Mouse (Mus musculus) T-helper 1 cell (primary cell): Measurements from ENCODE around the gene Asic4.

Experiments used
- in situ Hi-C: fragments of 300-600 bp; cut with MboI, MseI; formaldehyde crosslinking; loops from one replicate; pipeline ENCODE4 v1.15.1; 2025; ENCODE audit warnings: high pct_unique_total_duplicates

Gene Asic4

GRCm38 (mm10) chr1:75463652-75464204 lies 13.5 kb downstream of the Asic4 start:
- in situ Hi-C loops, result loop anchor here (5.0 to 10.0 kb wide), 3 partner anchors 126 to 409 kb away; partner anchors contain the start of gene Nhej1

DNA sequence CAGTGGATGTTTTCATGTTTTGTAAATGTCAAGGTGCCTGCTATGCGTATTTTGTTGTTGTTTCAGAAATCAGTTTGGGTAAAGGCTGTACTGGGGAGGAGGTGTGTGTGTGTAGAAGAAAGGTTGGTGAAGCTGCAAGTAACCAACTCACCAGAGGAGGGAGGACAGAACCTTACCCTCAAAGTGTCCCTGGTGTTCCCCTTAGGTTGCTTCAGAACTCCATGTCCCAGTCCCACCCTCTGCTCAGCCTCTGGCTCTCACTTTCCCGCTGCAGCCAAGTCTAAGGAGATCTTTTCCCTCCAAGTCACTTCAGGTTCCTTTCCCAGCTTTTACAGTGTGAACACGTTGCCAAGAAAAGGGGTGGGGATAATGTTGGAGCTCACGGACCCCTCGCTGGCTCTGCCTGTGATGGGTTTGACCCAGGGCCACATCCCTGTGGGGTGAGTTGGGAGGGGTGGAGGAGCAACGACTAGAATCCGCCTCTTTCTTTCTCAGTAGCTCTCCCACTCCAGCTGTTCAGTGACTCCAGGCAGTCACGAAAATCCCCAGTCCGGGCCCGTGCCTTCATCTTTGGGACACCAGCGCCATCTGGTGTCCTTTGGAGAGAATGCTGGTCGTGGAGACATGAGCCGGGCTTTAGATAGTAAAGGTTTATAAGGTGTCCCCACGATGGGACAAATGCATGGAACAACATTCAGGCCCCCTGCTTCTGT lies 17.1 kb downstream of the Asic4 start:
- in situ Hi-C loops, result loop anchor here (10.0 kb wide), 2 partner anchors 343 to 413 kb away; partner anchors contain the start of gene Nhej1

DNA sequence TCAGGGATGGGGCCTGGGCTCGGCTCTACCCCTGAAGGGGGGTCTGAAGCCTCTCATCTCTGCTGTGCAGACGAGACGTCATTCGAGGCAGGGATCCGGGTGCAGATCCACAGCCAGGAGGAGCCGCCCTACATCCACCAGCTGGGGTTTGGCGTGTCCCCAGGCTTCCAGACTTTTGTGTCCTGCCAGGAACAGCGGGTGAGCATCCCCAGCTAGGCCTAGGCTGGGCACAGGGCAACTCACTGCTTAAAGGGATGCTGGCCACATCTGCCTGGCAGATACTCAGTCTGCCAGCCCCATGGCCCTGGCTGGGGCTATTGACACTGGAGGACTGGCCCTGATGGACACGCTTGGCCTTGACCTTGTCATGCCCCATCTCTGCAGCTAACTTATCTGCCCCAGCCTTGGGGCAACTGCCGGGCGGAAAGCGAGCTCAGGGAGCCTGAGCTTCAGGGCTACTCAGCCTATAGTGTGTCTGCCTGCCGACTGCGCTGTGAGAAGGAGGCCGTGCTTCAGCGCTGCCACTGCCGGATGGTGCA lies 19.1 kb downstream of the Asic4 start:
- in situ Hi-C loops, result loop anchor here (10.0 kb wide), 2 partner anchors 345 to 415 kb away; partner anchors contain the start of gene Nhej1

DNA sequence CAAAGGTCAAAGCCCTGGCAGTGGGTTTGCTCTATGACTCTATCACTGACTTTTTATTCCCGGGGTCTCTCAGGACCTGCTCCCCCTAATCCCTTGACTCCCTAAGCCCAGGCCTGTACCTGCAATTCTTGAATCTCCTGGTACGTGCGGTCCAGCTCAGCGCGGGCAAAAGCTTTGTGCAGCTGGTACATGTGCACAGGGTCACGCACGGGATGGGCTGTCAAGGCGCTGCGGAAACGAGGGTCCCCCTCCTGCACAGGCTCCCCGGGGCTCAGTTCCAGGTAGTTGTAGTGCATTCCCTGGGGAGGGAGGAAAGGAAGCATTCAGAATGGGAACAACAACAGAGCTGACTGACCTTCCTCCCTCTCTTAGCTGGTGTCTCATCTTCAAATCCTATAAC lies 26.2 kb downstream of the Asic4 start:
- in situ Hi-C loops, result no loop called here

- in situ Hi-C loops, result no loop called here
Measured at GRCm38 (mm10) chr1:75477264-75477965, 27.2 kb downstream of the Asic4 start.

- in situ Hi-C loops, result no loop called here
Measured at GRCm38 (mm10) chr1:75477966-75478290, 27.7 kb downstream of the Asic4 start.

DNA sequence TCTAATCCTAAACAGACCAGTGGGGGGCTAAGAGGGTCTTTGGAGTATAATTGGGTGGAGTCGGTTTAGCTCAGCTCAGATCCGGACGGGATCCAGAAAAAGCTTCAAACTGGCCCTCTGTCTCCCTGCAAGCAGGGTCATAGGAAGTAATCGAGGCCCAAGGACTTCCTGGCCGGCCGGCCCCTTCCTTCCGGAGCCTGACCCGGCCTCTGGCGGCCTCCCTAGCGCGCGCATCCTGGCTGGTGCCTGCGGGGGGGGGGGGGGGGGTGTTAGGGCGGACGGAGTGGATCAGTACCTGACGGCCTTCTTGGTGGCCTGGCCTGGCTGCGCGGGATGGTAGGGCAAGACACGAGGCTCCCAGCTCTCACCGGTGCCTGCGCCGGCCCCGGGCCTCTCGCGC lies 28.3 kb downstream of the Asic4 start:
- in situ Hi-C loops, result no loop called here

DNA sequence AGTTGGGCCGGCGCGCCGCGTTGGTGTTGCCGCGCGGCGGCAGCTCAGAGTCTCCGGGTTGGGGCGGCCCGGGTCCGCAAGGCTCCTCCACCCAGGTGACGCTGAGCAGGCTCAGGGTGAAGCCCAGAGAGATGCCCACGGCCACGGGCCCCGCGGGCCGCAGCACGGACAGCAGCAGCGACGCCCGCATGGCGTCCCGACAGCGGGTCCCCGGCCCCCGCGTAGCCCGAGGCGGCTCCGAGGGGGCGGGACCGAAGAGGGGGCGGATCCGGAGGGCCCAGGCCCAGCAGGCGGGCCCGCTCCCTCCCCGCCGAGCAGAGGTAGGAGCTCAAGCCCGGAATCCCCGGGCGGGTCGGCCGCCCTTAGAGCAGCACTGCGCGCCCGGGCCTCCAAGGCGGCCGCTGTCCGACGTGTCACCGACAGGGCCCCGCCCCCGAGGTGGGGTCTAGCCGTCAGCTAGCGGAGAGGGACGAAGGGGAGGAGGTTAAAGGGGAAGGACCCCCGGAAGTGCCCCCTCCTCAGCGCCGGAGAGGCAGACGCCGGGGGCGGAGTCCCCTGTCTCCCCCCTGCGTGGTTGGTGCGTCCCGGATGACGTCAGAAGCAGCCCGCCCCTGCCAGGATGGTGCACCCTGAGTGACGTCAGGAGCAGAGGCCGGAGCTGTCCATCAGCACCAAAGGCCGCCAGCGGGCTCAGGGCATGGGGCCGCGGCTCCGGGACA lies 28.8 kb downstream of the Asic4 start, which contains the start of the genes Chpf and Tmem198:
Chpf (minus strand) TSS at position 392 of the 719 bp plus-strand sequence.
Tmem198 (plus strand) TSS at position 617 of the 719 bp plus-strand sequence.
- in situ Hi-C loops, result no loop called here

DNA sequence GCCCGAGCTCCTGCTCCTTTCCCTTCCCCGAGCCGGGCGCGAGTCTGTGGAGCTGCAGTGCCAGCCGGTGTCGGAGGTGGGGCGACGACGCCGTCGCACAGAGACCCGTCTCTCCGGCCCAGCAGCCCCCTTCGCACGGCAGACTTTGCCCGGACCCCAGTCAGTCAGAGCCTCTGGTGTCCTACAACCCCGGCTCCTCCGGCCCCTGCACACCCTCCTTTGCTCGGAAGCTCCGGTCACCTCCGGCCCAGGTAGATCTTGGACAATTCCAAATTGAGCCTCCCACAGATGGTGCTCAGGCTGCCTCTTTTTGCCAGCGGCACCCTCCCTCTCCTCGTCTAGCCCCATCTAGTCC lies 29.4 kb downstream of the Asic4 start:
- in situ Hi-C loops, result no loop called here

DNA sequence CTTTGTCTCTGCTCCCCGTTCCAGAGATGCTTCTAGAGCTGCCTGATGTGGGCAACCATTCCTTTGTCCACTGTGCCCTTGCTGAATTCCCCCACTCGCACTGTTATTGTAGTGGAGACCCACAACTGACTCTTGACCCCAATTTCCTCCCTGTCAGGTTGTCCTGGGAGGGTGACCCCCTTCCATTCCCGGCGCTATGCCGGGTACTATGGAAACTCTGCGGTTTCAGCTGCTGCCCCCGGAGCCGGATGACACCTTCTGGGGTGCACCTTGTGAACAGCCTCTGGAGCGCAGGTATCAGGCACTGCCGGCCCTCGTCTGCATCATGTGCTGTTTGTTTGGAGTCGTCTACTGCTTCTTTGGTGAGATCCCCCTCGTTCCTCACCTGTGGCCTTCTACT lies 29.8 kb downstream of the Asic4 start:
- in situ Hi-C loops, result loop anchor here (5.0 kb wide), 2 partner anchors 77 to 353 kb away; partner anchors contain the start of gene Nhej1

- in situ Hi-C loops, result loop anchor here (5.0 kb wide), 2 partner anchors 77 to 353 kb away; partner anchors contain the start of gene Nhej1
Measured at GRCm38 (mm10) chr1:75480735-75481134, 30.5 kb downstream of the Asic4 start.

DNA sequence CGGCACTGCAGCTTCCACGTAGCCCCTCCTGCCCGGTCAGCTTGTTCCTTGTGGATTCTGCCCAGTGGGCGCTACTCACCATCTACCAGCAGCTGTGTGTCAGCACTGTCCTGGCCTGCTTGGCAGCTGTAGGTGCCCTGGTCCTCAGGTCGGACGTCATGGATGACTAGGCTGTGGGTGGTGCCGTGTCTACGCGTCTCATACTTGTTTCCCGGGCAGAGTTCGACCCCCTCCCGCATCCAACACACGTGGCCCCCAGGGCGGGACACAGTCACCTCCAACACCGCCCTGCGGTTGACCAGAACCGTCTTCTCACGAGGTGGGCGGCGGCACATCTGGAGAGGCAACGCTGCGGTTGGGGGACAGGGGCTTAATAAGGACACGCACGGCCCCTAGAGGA lies 36.3 kb downstream of the Asic4 start:
- in situ Hi-C loops, result no loop called here

GRCm38 (mm10) chr1:75487040-75487404 lies 36.8 kb downstream of the Asic4 start:
- in situ Hi-C loops, result no loop called here

- in situ Hi-C loops, result no loop called here
Measured at GRCm38 (mm10) chr1:75487405-75488161, 37.3 kb downstream of the Asic4 start.

- in situ Hi-C loops, result no loop called here
Measured at GRCm38 (mm10) chr1:75490785-75491551, 40.7 kb downstream of the Asic4 start.

- in situ Hi-C loops, result no loop called here
Measured at GRCm38 (mm10) chr1:75492579-75493170, 42.4 kb downstream of the Asic4 start.

- in situ Hi-C loops, result no loop called here
Measured at GRCm38 (mm10) chr1:75494878-75495548, 44.8 kb downstream of the Asic4 start.

DNA sequence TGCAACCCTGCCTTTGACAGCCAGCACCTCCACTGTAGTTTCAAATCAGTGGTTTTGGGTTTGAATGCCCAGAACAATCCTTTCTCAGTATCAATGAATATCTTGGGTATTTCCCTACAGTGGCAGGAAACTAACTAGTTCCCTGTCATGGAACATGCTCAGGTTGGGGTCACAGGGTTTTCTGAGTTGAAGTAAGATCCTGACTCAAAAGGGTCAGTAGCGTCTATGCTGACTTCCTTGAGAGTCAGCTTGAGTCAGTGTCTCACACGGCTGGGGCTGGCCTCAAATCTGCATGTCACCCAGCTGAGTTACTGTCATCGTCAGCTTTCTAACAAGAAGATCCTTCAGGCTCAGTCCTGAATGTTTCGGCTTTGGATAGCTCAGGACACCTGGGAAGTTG lies 48.7 kb downstream of the Asic4 start:
- in situ Hi-C loops, result no loop called here

GRCm38 (mm10) chr1:75499441-75499840 lies 49.2 kb downstream of the Asic4 start:
- in situ Hi-C loops, result no loop called here
